Mouse (Mus musculus) CD8-positive naive resting alpha-beta T cell, adult 2 months (primary cell): ENCODE measurements around the gene Sgsm3.

ENCODE experiments used
- DNase-seq, 2 experiments: peaks; one replicate each; pipeline ENCODE4 v3.0.0; 2022; ENCODE audit warnings: low read depth in 2 of 2, low spot score in 2 of 2

Gene Sgsm3

GRCm38 (mm10) chr15:80979611-80980010 lies 2.0 kb downstream of the Sgsm3 start:
- no peak for DNase-seq

GRCm38 (mm10) chr15:80981176-80981575 lies 3.6 kb downstream of the Sgsm3 start:
- no peak for DNase-seq

- no peak for DNase-seq
These were observed 5.7 kb downstream of the Sgsm3 start for GRCm38 (mm10) chr15:80983264-80983663.

GRCm38 (mm10) chr15:80988331-80988730 lies 10.8 kb downstream of the Sgsm3 start:
- no peak for DNase-seq

GRCm38 (mm10) chr15:80989712-80990111 lies 12.1 kb downstream of the Sgsm3 start:
- DNase-seq: no peak

- DNase-seq: no peak
These were observed 17.4 kb downstream of the Sgsm3 start for GRCm38 (mm10) chr15:80994959-80995358.

- no peak for DNase-seq
These were observed 18.7 kb downstream of the Sgsm3 start for GRCm38 (mm10) chr15:80996090-80996835.

- no peak for DNase-seq
These were observed 19.5 kb downstream of the Sgsm3 start for GRCm38 (mm10) chr15:80997077-80997476.

GRCm38 (mm10) chr15:81000419-81001138 lies 23.0 kb downstream of the Sgsm3 start:
- no peak for DNase-seq

- no peak for DNase-seq
These were observed 28.7 kb downstream of the Sgsm3 start for GRCm38 (mm10) chr15:81006127-81006735.

- no peak for DNase-seq
These were observed 29.8 kb downstream of the Sgsm3 start for GRCm38 (mm10) chr15:81007339-81007738.

GRCm38 (mm10) chr15:81007905-81008304 lies 30.3 kb downstream of the Sgsm3 start:
- no peak for DNase-seq

- DNase-seq: no peak
These were observed 31.1 kb downstream of the Sgsm3 start for GRCm38 (mm10) chr15:81008689-81009123.

GRCm38 (mm10) chr15:81010114-81010513 lies 32.5 kb downstream of the Sgsm3 start:
- DNase-seq: no peak

- DNase-seq: no peak
These were observed 34.0 kb downstream of the Sgsm3 start for GRCm38 (mm10) chr15:81011523-81011922.

GRCm38 (mm10) chr15:81012359-81012758 lies 34.8 kb downstream of the Sgsm3 start:
- DNase-seq: no peak

GRCm38 (mm10) chr15:81013186-81013585 lies 35.6 kb downstream of the Sgsm3 start:
- DNase-seq: no peak

- DNase-seq: no peak
These were observed 37.6 kb downstream of the Sgsm3 start for GRCm38 (mm10) chr15:81015068-81015744.

GRCm38 (mm10) chr15:81016488-81016887 lies 38.9 kb downstream of the Sgsm3 start:
- no peak for DNase-seq

- no peak for DNase-seq
These were observed 39.7 kb downstream of the Sgsm3 start for GRCm38 (mm10) chr15:81017308-81017707.

- DNase-seq: no peak
These were observed 43.8 kb downstream of the Sgsm3 start for GRCm38 (mm10) chr15:81021377-81021776.
